Mouse (Mus musculus) large intestine, adult 2 months (tissue): ENCODE measurements at regions not wholly inside any gene's neighbourhood (a gene's known extent, or its start where the extent isn't known, plus 50 kb on each side); places are given as distances from the start of the nearest gene placed in this dataset.

Experiments used
- DNase-seq: peaks from one replicate; pipeline ENCODE4 v3.0.0-alpha.2; 2012; ENCODE audit warnings: low read depth, low spot score
- WGBS: fragments of 180-500 bp; shearing (Covaris S2); methylation state at CpG from one replicate; pipeline ENCODE4 v1.1.7; 2018; 5-methylcytosine and 5-hydroxymethylcytosine counted together

GRCm38 (mm10) chr5:77515448-77515847 is 107.6 kb upstream of the Igfbp7 start:
- 39% methylated on average over 7 of the region's 7 CpGs for WGBS
- DNase-seq = no peak

GRCm38 (mm10) chr5:77502684-77503083 is 94.8 kb upstream of the Igfbp7 start:
- DNase-seq = no peak
- WGBS = 67% methylated on average over 5 of the region's 5 CpGs

GRCm38 (mm10) chr5:77499949-77500460 is 92.2 kb upstream of the Igfbp7 start:
- WGBS = 64% methylated on average over 5 of the region's 5 CpGs
- no peak for DNase-seq

- DNase-seq = no peak
- WGBS = 62% methylated on average over 1 of the region's 1 CpGs
Measured at GRCm38 (mm10) chr5:77494601-77495000, 86.8 kb upstream of the Igfbp7 start.

GRCm38 (mm10) chr5:77488969-77489368 is 81.1 kb upstream of the Igfbp7 start:
- 80% methylated on average over 5 of the region's 5 CpGs for WGBS
- DNase-seq = no peak

- DNase-seq = no peak
- 35% methylated on average over 19 of the region's 19 CpGs for WGBS
Measured at GRCm38 (mm10) chr5:77487837-77488827, 80.3 kb upstream of the Igfbp7 start.

- no peak for DNase-seq
- 78% methylated on average over 9 of the region's 9 CpGs for whole genome bisulfite sequencing
Measured at GRCm38 (mm10) chr5:77483053-77483717, 75.3 kb upstream of the Igfbp7 start.

- WGBS = 64% methylated on average over 1 of the region's 1 CpGs
- no peak for DNase-seq
Measured at GRCm38 (mm10) chr5:77481811-77482210, 74.0 kb upstream of the Igfbp7 start.

GRCm38 (mm10) chr5:77477794-77478193 is 70.0 kb upstream of the Igfbp7 start:
- no peak for DNase-seq
- 62% methylated on average over 9 of the region's 9 CpGs for WGBS

GRCm38 (mm10) chr5:77473896-77474486 is 66.2 kb upstream of the Igfbp7 start:
- 55% methylated on average over 8 of the region's 8 CpGs for WGBS
- DNase-seq = no peak

- DNase-seq = no peak
Measured at GRCm38 (mm10) chr5:77469236-77469766, 61.5 kb upstream of the Igfbp7 start.

GRCm38 (mm10) chr5:77468467-77468866 is 60.6 kb upstream of the Igfbp7 start:
- DNase-seq = no peak
- 54% methylated on average over 15 of the region's 15 CpGs for WGBS

More at GRCm38 (mm10) chr5:77469236-77469766, 61.5 kb upstream of the Igfbp7 start:
- 74% methylated on average over 15 of the region's 15 CpGs for WGBS

- DNase-seq = no peak
- WGBS = 52% methylated on average over 19 of the region's 19 CpGs
Measured at GRCm38 (mm10) chr5:77464851-77465548, 57.2 kb upstream of the Igfbp7 start.

GRCm38 (mm10) chr5:77459896-77460717 is 52.3 kb upstream of the Igfbp7 start:
- WGBS = under 1% methylated on average over 29 of the region's 29 CpGs

More at GRCm38 (mm10) chr5:77459896-77460717, 52.3 kb upstream of the Igfbp7 start:
- DNase-seq = peak; percentile 62
